Mouse (Mus musculus) heart, postnatal 10 days (tissue): ENCODE measurements at regions not wholly inside any gene's neighbourhood (a gene's known extent, or its start where the extent isn't known, plus 50 kb on each side); places are given as distances from the start of the nearest gene placed in this dataset.

Experiments used
- DNase-seq, 2 experiments: peaks; one replicate each; pipeline ENCODE4 v3.0.0; 2021
- intact Hi-C: fragments of 180-260 bp; cut with DNase I; formaldehyde crosslinking; loops from one replicate; pipeline ENCODE4 v1.15.1; 2025

- DNase-seq, result no peak
- intact Hi-C loops, result no loop called here
Measured at GRCm38 (mm10) chr4:52265196-52265595, 173.8 kb upstream of the Smc2 start.

DNA sequence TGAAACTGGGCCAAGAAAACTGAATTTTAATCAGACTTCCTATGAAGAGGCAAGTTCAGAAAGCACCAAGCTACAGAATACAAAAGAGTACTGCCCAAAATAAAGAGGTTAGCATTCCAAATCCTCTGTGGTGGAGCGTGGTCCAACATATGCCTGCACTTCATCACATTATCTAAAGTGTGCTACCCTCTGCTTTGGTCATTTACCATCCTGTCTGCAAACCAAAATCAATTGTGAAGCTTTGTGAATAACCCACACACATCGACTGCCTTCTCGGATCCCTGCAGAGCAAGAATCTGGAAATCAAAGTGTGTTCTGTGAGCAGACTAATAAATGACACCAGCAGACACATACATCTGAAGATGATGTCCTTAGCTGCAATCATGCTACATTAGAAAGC lies 156.6 kb upstream of the Smc2 start:
- intact Hi-C loops, result no loop called here
- no peak for DNase-seq

DNA sequence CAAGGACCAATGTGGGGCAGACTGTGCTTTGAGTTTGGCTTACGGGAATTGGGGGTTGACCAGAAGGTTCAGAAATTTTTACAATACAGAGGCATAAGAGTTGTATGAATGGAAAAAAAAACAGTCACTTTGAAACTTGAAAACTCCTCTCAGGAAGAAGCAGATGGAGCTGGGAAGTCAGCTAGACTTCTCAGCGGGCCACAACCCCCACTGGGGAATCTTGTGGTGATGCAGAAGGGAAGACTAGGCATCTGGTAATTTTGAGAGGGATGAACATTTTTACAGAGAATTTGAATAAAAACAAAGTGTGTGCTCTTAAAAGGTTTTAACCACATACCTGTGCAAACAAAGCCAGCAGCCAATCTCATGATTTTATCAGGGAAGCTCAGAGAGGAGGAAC lies 154.1 kb upstream of the Smc2 start:
- intact Hi-C loops, result no loop called here

DNA sequence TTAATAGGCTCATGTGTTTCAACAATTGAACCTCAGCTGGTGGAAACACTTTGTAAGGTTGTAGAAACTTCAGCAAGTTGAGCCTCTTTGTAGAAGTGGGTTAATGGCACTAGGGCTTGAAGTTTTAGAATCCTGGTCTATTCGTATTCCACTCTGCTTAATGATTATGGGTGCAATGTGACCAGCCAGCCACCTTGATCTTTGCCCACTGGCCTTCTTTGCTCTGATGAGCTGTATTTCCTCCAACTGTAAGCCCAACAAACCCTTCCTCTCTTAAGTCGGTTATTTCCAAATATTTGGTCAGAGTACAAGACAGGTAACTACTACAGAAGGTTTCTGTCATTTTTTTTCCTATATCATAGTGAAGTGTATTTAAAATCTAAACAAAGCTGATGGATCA lies 145.4 kb upstream of the Smc2 start:
- intact Hi-C loops, result no loop called here
- DNase-seq, result no peak

More for the DNA sequence above, 154.1 kb upstream of the Smc2 start:
- DNase-seq, result no peak

DNA sequence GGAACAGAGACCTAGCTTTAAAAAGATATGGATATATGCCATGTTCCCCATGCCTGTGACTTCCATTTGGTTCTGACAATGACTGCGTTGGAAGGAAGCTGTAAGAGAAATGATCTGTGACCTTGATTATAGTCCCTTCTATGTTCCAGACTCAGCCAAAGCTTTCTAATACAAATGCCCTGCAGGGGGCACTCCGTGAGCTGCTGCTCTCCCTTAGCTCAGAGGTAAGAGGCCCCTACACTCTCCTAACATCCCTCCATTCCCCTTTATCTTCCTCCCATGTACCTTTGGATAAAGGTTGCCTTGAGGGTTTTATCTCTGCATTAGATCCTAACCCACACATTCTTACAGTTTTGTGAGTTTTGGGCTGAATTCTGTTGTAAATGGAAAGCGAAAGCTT lies 139.8 kb upstream of the Smc2 start:
- intact Hi-C loops, result no loop called here
- no peak for DNase-seq

DNA sequence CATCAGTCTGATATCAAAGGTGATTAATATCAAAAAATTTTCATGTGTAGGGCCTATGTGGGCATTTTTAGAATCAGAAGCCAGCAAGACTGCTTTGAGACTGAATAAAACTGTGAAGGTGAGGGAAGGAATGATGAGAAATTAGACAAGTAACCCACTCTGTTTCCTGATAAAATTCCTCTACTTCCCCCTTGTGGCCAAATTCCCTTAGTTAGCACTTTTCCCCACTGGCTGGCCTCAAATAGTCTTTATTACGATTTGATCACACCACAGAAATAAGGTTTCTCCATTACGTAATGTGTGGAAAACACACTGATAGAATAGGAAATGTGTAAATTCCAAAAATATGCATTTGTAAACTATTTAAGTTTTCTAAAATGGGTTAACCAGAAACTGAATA lies 137.4 kb upstream of the Smc2 start:
- no peak for DNase-seq
- intact Hi-C loops, result no loop called here

DNA sequence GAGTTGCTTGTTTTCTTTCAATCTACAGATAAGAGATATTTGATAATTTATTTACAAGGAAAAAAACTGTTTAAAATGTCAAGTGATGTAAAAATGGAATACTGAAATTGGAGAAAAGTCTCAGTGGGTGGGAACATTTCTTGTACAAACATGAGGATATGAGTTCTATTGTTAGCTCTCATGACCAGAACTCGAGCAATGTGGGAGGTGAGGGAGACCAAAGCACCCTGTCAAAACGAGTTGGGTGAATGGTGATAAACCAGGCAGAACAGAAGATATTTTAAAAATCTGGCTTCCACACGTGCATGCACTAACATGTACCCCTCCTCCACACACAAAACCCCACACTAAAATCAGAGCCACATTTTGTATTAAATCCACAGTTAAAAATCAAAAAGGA lies 114.7 kb upstream of the Smc2 start:
- intact Hi-C loops, result no loop called here

DNA sequence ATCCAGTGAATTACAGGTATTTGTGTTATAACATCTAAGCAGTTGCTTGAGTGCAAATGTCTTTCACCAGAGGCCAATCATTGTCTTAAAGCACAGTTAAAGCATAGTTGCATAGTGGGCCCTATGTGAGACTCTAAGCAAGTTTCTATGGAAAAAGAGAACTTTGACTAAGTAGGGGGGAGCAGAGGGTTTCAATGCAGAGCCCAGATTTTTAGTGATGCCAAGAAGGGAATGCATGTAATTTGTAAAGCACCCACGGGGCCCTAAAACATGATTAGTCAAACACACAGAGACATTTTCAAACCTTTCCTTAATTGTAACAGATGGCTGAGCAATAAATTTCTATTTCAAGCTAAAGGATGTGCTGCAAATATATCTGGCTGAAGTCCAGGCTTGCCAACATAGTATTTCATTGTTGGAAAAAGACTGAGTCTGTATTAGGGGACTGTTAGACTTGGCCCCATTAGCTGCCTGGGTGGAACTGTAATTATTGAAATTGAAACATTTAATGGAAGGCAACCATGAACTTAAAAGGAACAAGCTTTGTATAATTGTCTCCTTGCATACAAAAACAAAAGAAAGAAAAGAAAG lies 107.6 kb upstream of the Smc2 start:
- DNase-seq, result no peak
- intact Hi-C loops, result no loop called here

More for the DNA sequence above, 114.7 kb upstream of the Smc2 start:
- DNase-seq, result no peak

DNA sequence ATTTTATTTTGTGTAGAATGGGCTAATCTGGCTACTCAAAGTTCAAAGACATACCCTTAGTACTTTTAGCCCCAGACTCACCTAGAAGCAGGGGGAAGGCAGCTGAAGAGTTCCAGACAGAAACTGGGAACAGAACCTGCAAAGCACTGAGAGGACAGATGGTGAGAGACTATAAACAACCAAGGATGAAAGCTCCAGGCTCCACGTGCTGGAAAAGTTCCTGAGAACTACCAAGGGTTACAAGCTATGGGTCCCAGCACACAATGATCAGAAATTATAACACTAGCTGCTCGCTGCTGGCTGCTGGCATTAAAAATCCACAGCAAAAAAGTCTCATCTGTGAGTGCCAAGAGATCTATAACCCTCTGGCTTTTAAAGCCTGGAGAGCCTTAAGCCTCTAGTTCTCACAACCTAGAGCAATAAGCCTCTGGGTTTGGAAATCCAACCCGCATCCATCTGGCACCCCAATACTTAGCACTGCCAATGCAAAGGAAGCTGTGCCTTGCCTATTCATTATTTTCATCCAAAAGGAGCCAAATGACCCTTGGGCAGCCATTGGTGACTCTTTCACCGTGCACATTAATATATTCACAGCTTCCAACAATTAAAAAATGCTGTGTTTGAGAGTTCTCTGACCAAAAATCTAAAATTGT lies 102.6 kb upstream of the Smc2 start:
- intact Hi-C loops, result no loop called here

GRCm38 (mm10) chr4:52341245-52341644 lies 97.8 kb upstream of the Smc2 start:
- intact Hi-C loops, result no loop called here
- no peak for DNase-seq

More for the DNA sequence above, 102.6 kb upstream of the Smc2 start:
- DNase-seq, result no peak

DNA sequence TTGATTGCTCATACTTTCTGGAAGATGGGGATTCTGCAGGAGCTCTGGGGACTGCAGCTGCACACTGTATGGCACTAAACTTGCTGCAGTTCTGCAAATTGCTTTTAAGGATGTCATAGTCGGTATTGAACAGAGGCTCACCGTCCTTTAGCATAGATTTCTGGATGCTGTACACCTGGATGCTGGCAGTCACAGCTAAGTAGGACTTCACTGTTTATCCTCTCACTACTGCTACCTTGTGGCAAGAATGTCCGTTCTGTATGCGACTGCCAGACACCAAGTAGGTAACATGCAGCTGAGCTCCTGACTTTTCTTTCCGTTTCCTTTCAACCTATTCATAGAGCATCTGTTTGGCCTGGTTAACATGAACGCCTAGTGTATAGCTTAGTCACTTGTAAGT lies 77.3 kb upstream of the Smc2 start:
- intact Hi-C loops, result no loop called here
- peak; percentile 2 to 9 for DNase-seq

DNA sequence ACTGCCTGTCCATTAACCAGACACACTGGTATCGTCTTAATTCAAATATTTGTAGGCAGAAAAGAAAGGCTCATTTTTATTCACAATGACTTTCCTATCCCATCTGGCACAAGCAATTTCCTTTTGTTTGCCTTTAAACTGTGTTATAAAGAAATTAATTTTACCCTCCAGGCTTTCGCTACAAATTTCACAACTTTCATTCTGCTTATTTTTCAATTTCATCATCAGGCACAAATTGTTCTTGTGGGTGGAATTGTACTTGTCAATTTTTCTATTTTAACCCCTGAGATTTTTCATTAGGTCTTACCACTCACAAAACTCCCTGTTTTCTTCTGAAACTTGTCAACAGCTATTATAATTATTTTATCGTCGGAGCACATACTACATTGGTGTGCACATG lies 73.2 kb upstream of the Smc2 start:
- no peak for DNase-seq
- intact Hi-C loops, result no loop called here

- intact Hi-C loops, result no loop called here
- DNase-seq, result no peak
Measured at GRCm38 (mm10) chr4:52368527-52368926, 70.5 kb upstream of the Smc2 start.
